Mouse (Mus musculus) sigmoid colon, adult 10 weeks (tissue): ENCODE results near the gene Cdca8. TPM values are rescaled to one million over a fixed set of nuclear protein-coding genes. Genes with fewer than 3 reads are reported as not detected.

ENCODE experiments used
- polyA plus RNA-seq: library from polyadenylated mRNA; stranded (reverse); fragments of 350-450 nt; fragmentation: Illumina TruSeq; extraction: RNeasy Lipid Tissue Mini Kit (QIAGEN cat#74804); gene quantifications from one replicate; pipeline ENCODE4 v1.2.3, GENCODE M21; 2014; ENCODE audit warnings: low read depth, low replicate concordance

The Cdca8 gene
- polyA plus RNA-seq: 26.0 TPM

DNA sequence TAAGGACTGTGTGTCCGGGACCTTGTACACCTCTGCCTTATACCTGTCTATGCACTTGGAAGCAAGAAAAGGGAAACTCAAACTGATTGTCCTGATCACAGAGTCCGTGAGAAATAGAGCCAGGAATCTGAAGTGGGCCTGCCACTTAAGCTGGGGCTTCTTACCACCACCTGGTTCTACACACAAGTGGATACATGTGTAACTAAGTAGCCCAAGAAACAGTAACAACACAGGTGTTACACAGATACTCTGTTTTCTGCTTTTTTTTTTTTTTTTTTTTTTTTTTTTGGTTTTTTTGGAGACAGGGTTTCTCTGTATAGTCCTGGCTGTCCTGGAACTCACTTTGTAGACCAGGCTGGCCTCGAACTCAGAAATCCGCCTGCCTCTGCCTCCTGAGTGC is at the start of gene Cdca8:
Gene Cdca8 (minus strand): TSS at position 101 of the 400 bp plus-strand sequence.

GRCm38 (mm10) chr4:124985671-124986602 is 46.8 kb upstream of the Cdca8 start, which contains the start of gene Rspo1:
Gene Rspo1, plus strand, starts transcription at chr4:124986430.

DNA sequence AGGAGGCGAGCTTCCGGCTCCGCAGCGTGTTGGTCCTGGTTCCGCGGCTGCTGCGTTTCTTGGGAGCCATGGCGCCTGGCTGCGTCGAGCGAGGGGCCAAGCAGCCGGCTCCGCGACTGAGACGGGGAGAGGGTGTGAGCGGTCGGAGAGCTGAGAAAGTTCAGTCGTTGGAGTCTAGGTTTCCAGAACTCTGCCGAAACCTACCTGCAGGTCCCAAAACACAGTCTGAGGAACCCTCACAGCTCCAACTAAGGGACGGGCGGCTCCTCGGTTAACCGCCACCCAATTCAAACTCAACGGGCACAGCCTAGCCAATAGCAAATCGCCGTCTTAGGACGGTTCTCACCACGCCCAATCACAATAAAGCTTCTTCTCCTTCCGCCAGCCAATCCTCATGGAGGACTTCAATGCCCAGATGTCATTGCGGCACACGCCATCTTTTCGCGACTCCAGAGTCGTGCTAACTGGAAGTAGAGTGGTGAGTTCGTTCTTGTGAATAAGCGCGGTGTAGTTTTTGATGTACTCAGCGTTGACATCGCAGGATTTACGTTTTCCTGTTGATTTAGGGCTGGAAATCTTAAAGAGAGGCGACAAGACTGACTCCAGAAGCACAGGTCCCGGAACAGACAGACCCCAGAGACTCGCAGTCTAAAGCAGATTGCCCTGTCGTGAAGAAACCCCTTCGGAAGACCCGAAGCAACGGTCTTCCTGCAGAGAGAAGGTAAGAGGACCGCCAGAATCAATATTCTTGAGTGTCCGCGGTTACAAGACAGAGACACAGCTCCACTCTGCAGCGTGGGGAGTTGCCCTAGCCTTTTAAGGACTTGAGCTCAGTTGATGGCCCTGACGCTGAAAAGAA is 2.3 kb downstream of the Cdca8 start, which contains the start of gene 9930104L06Rik:
Gene 9930104L06Rik (plus strand): TSS at position 436 of the 859 bp plus-strand sequence.

DNA sequence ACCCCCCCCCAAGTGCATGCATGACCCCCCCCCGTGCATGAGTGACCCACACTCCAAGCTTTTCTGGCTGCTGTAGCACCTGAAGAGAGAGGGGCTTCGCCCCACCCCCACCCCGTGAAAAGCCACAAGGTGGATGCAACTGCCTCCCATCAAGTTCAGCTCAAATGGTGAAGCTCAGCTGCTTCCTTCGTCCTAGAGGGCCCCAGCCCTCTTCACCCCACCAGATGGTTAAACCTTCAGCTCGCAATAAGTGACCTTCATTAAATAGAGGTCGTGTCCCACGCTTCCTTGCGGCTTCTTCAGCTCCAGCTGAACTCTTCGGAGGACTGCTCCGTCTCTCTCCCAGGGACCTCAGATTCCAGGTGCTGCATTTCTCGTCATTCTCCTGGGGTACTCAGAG is 58.5 kb downstream of the Cdca8 start, which contains the start of gene Epha10:
Gene Epha10 (plus strand): TSS at position 301 of the 400 bp plus-strand sequence.

Other genes starting within 250 kb of the Cdca8 start
- gene Utp11, start 245.7 kb downstream of the Cdca8 start, polyA plus RNA-seq: 91.4 TPM
- gene Fhl3, start 238.6 kb downstream of the Cdca8 start, polyA plus RNA-seq: not detected
- 33.8 TPM for gene Sf3a3, start 224.5 kb downstream of the Cdca8 start, polyA plus RNA-seq
- 17.5 TPM for gene Inpp5b, start 197.5 kb downstream of the Cdca8 start, polyA plus RNA-seq
- 15.1 TPM for gene Mtf1, start 137.2 kb downstream of the Cdca8 start, polyA plus RNA-seq
- 21.5 TPM for gene Yrdc, start 88.6 kb downstream of the Cdca8 start, polyA plus RNA-seq
- 1.2 TPM for gene 1110065P20Rik, start 88.1 kb downstream of the Cdca8 start, polyA plus RNA-seq
- 0.25 TPM for gene Maneal, start 77.1 kb downstream of the Cdca8 start, polyA plus RNA-seq
- not detected for gene Epha10, start 58.4 kb downstream of the Cdca8 start, polyA plus RNA-seq
- gene 9930104L06Rik, start 2.3 kb downstream of the Cdca8 start, polyA plus RNA-seq: 7.7 TPM
- gene Rspo1, start 47.1 kb upstream of the Cdca8 start, polyA plus RNA-seq: 0.22 TPM
- 51.8 TPM for gene Gnl2, start 77.3 kb upstream of the Cdca8 start, polyA plus RNA-seq
- gene Dnali1, start 126.4 kb upstream of the Cdca8 start, polyA plus RNA-seq: not detected
- 14.0 TPM for gene Snip1, start 127.4 kb upstream of the Cdca8 start, polyA plus RNA-seq
- gene Meaf6, start 145.8 kb upstream of the Cdca8 start, polyA plus RNA-seq: 36.0 TPM
- gene Zc3h12a, start 188.5 kb upstream of the Cdca8 start, polyA plus RNA-seq: 0.41 TPM